Mouse (Mus musculus) macrophage (primary cell): ENCODE data around the gene Olfr544. TPM values are rescaled to one million over a fixed set of nuclear protein-coding genes. Genes with fewer than 3 reads are reported as not detected.
"Not testable (repeated sequence)": the region's sequence is repeated elsewhere in the genome, so short reads cannot be mapped to it uniquely, and the experiment has no call there.

ENCODE experiments used
- H3K27ac ChIP-seq: fragments of 350-480 bp; formaldehyde crosslinking; 2 replicates; pipeline ENCODE4 v1.9.0; 2021
- H3K36me3 ChIP-seq: fragments of 350-480 bp; formaldehyde crosslinking; 2 replicates; pipeline ENCODE4 v1.9.0; 2021; ENCODE audit errors: inconsistent target
- H3K4me3 ChIP-seq: fragments of 350-480 bp; formaldehyde crosslinking; 2 replicates; pipeline ENCODE4 v1.9.0; 2021; ENCODE audit errors: inconsistent target
- H3K79me2 ChIP-seq: fragments of 350-480 bp; formaldehyde crosslinking; 2 replicates; pipeline ENCODE4 v1.9.0; 2021; ENCODE audit errors: inconsistent target
- WGBS: methylation state at CpG from one replicate; pipeline ENCODE4 v1.1.7; 2026; ENCODE audit warnings: inconsistent platforms; ENCODE audit not compliant: missing documents; 5-methylcytosine and 5-hydroxymethylcytosine counted together
- polyA plus RNA-seq: library from polyadenylated mRNA; stranded (reverse); fragments of 250-400 nt; gene quantifications from 3 replicates; pipeline ENCODE4 v1.2.4, GENCODE M21; 2018; ENCODE audit warnings: inconsistent platforms
- total RNA-seq, 78 experiments: library from RNA; depleted of rRNA; stranded (reverse); fragments of 250-400 nt; gene quantifications; 1 replicate in 9 of 78; 2 replicates in 24 of 78; 3 replicates in 43 of 78; 4 replicates in 2 of 78; pipeline ENCODE4 v1.2.4; 2018; ENCODE audit warnings: inconsistent platforms in 56 of 78

Gene Olfr544
- total RNA-seq (2018; cell fraction: chromatin; rRNA removed), result not detected
- not detected for total RNA-seq (2018; cell fraction: cytosol; rRNA removed)
- not detected for total RNA-seq (2018; cell fraction: nucleus; rRNA removed)
- not detected in 3 replicates for polyA plus RNA-seq

DNA sequence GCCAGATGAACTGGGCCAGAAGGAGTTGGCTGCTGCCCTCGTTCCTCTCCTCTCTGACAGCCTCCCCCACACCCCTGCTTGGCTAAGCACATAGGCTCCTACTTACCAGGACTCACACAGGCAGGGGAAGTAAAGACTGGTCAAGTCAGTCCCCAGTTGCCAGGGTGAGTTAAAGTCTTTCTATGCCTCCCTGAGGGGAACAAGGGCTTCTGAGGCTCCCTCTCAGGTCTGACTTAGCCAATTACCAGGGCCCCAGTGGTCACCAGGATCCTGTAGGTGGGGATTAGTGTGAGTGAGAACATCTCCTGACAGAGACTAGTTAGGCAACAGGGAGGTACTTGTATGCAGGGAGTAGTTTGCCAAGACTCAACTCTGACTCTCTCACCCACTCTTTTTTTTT, at the start of gene Olfr544:
Gene Olfr544, minus strand, starts transcription at position 153 of the 400 bp plus-strand sequence.
- no peak within 1 kb of the TSS for H3K27ac ChIP-seq
- H3K4me3 ChIP-seq, result no peak within 1 kb of the TSS
- H3K36me3 ChIP-seq, result no peaks in the 10 kb centered on the region
- H3K79me2 ChIP-seq, result no peaks in the 10 kb centered on the region
- 50% methylated on average over 1 of the region's 1 CpGs for WGBS

DNA sequence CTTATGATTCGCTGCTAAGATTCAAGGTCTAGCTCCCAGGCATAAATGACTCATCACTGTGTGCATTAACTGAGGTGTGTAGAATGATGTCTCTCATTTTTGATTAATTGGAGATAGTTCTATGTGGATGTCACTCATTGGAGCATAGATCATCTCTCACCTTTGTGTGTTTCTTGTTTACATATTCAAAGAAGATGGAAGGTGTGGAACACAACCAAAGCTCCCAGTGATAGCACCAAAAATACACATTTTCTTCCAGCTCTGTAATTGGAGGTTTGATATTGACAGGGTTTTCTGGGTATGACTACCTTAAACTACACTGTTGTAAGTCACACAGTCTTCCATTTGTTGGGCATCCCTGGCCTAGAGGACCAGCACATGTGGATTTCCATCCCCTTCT, 46.3 kb upstream of the Olfr544 start, which contains the start of gene Olfr547:
Gene Olfr547, plus strand, starts transcription at position 301 of the 400 bp plus-strand sequence.
- H3K36me3 ChIP-seq, result no peaks in the 10 kb centered on the region
- WGBS, result 100% methylated on average over 1 of the region's 1 CpGs

DNA sequence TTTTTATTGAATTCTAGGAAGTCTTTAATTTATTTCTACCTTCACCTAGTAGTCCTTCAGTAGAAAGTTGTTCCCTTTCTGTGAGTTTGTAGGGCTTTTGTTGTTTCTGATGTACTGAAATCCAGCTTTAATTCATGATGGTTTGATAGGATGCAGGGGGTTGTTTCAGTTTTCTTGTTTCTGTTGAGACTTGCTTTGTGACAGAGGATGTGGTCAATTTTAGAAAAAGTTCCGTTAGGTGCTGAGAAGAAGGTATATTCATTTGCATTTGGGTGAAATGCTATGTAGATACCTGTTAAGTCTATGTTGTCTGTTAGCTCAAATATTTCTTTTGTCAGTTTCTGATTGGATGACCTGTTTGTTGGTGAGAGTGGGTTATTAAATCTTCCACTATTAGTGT, 40.9 kb upstream of the Olfr544 start:
- no peak overlapping the region for H3K4me3 ChIP-seq
- H3K36me3 ChIP-seq, result no peaks in the 10 kb centered on the region
- H3K27ac ChIP-seq, result no peak overlapping the region
- WGBS, result 67% methylated on average over 1 of the region's 1 CpGs
- H3K79me2 ChIP-seq, result no peaks in the 10 kb centered on the region

More for the DNA sequence above, 46.3 kb upstream of the Olfr544 start, which contains the start of gene Olfr547:
- Histone ChIP-seq H3K4me3 (no peak within 1 kb of the TSS), H3K27ac (no peak within 1 kb of the TSS), H3K79me2 (no peaks in the 10 kb centered on the region)

DNA sequence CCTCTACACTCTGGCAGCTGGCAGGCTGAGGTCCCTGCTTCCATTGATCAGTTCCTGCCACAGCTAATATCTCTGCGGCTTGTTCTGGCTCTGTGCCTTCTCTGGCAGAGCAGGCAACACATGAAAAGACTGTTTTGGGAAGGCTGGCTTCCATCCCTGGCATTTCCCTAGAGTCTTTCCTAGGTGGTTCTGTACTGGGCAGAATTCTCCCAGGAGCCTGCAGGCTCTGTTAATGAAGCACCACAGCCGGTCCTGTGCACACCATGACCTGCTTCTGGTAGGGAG, 28.9 kb upstream of the Olfr544 start:
- H3K79me2 ChIP-seq, result no peaks in the 10 kb centered on the region
- H3K36me3 ChIP-seq, result no peaks in the 10 kb centered on the region
- WGBS, result 96% methylated on average over 2 of the region's 2 CpGs
- H3K4me3 ChIP-seq, result no peak overlapping the region
- H3K27ac ChIP-seq, result no peak overlapping the region

DNA sequence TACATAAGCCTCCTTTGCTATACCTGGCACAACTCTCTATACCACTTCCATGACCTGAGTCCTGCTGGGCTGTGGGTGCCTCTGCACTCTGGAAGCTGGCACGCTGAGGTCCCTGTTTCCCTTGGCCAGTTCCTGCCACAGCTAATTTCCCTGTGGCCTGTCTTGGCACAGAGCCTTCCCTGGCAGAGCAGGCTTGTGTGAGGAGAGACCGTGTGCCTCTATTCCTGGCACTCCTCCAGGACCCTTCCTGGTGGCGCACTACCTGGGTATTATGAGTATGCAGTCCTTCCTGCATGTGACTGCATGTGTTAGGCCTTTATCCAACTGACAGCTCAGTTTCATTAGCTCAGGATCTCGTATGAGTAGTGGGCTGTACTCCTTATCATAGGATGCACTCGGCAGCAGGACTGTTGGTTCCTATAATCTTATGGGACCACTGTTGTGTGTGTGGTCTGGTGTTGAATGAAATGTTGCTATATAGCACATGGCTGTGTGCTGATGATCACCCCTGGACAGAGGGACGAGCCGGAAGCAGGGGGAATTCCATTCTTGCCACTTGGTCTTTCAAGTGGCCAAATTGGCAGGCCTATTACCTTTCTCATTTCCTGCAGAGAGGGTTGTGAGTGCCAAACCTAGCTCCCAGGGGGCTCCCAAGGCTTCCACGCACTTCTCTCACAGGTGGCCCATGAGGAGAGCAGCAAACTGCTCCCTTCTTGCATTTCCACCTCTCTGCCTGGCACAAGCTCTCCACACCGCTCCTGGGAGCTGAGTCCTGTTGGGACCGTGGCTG, 28.3 kb upstream of the Olfr544 start:
- no peak overlapping the region for H3K4me3 ChIP-seq
- H3K79me2 ChIP-seq, result no peaks in the 10 kb centered on the region
- H3K36me3 ChIP-seq, result no peaks in the 10 kb centered on the region
- 68% methylated on average over 10 of the region's 10 CpGs for whole genome bisulfite sequencing
- no peak overlapping the region for H3K27ac ChIP-seq

DNA sequence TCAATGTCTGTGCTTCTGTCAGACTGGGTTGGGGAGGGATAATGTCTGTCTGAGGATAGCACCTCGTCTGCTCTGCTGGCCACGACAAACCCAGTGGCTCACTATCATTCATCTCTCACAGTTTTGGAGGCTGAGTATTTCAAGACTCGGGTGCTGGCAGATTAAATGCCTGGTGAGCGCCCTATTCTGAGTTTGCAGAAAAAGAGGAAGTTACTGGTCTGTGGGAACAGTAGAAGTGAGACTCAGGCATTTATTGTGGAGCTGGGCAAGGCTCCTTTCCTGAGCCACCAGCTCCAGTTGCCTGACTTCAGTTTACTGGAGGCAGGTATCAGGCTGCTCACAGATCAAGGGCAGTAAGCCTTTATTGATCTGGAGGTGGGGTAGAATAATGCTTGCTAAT, 26.0 kb upstream of the Olfr544 start:
- no peaks in the 10 kb centered on the region for H3K79me2 ChIP-seq
- H3K4me3 ChIP-seq, result no peak overlapping the region
- WGBS, result 8% methylated on average over 4 of the region's 4 CpGs
- no peak overlapping the region for H3K27ac ChIP-seq
- no peaks in the 10 kb centered on the region for H3K36me3 ChIP-seq

DNA sequence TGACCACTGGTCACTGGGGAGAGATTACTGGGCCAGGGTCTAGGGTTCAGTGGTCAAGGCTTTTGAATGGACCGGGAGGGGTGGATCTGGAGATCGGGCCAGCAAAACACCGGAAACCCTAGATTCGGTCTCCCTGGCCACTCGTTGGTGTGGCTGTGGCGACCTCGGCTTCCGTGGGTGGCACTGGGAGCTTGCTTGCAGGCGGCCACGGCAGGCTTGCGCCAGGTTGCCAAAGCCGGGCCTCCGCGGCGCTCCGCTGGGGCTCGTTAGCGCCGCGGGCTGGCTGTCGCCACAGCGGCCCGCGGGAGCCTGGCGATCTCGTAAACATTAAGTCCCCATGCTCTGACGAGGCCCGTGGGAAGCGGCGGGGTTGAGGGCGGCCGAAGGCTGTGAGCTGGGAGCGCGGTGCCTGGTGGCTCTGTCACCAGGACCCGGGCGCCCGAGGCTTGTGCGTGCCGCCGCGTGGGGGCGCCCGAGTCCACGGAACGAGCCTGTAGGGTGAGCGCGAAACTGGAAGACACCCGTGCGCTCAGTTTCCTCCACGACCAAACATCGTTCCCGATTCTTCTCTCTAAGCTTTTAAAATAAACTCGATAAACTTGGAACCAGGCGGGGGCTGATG, 24.8 kb upstream of the Olfr544 start:
- Histone ChIP-seq H3K79me2 (no peaks in the 10 kb centered on the region), H3K4me3 (no peak overlapping the region), H3K36me3 (no peaks in the 10 kb centered on the region), H3K27ac (no peak overlapping the region)
- 2% methylated on average over 54 of the region's 54 CpGs for WGBS

DNA sequence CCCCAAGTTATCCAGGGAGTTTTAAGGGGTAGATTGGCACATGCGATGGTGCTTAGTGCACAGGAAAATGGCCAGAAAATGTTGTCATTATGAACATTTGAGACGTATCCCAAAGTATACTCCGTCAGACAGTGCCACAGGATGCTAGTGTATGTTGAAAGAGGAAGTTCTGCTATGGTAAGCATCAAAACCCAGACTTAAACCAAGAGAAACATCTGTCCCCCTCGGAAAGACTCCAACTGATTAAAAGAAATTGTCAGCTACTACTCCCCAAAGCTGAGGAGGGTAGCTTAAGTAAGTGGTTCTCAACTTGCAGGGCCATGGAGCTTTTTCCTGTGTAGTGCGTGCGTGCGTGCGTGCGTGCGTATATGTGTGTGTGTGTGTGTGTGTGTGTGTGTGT, 23.8 kb upstream of the Olfr544 start:
- no peaks in the 10 kb centered on the region for H3K79me2 ChIP-seq
- H3K27ac ChIP-seq, result no peak overlapping the region
- H3K36me3 ChIP-seq, result no peaks in the 10 kb centered on the region
- no peak overlapping the region for H3K4me3 ChIP-seq
- 43% methylated on average over 10 of the region's 10 CpGs for WGBS

DNA sequence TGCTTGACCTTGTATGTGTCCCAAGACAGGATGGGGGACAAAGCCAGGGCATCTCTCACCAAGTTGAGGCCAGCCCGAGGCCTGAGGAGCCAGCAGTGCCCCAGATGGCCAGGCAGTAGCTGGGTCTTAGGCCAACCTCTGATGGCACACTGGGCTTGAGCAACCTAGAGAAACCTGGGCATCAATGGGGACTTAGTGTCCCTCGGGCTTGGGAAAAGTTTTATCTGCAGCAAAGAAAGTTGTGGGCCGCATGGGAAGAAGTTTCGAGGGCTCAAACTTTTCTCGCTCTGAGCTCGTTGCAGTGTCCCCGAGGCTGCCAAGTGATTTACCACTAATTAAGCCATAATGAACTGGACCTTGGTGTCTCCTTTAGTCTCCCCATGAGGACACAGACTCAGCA, 21.6 kb upstream of the Olfr544 start:
- WGBS, result 95% methylated on average over 7 of the region's 7 CpGs
- Histone ChIP-seq H3K27ac (no peak overlapping the region), H3K79me2 (no peaks in the 10 kb centered on the region), H3K4me3 (no peak overlapping the region), H3K36me3 (no peaks in the 10 kb centered on the region)

DNA sequence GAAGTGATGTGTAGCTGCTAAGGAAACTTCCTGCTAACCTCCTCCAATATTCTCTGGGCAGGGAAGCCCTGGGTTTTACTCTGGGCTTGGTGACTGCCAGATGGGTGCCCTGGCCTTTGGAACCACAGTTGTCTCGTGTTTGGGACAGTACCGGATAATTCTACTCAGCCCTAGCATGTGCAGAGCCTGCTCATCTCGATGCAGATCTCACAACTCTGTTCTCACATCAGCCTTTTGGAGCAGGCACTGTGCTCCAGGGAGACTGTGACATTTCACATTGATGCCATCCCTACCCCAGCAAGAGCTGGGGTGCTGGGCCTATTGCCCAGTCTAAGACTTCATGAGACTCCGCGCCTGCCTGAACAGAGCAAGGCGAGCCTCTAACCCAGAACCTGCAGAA, 20.6 kb upstream of the Olfr544 start:
- Histone ChIP-seq H3K79me2 (no peaks in the 10 kb centered on the region), H3K36me3 (no peaks in the 10 kb centered on the region), H3K4me3 (no peak overlapping the region), H3K27ac (no peak overlapping the region)
- 89% methylated on average over 6 of the region's 6 CpGs for WGBS

DNA sequence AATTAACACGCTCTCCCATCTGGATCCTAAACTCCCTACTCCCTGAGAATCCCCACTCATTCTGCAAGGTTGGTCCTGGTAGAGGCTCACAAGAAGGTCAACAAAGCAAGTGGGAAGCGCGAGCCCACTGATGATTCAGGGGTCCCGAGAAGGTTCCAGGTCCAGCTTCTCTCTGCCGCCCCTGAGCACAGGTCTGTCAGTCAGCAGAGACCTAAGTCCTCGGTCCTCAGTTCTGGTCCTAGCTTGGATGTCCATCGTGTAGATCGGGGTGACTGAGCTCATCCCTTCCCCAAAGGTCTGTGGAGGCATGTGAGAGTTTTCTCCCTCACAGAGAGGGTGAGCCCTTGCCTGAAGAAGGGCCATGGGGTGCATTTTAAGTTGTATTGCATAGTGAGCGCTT, 20.0 kb upstream of the Olfr544 start:
- WGBS, result 96% methylated on average over 9 of the region's 9 CpGs
- Histone ChIP-seq H3K36me3 (no peaks in the 10 kb centered on the region), H3K27ac (no peak overlapping the region), H3K79me2 (no peaks in the 10 kb centered on the region), H3K4me3 (no peak overlapping the region)

DNA sequence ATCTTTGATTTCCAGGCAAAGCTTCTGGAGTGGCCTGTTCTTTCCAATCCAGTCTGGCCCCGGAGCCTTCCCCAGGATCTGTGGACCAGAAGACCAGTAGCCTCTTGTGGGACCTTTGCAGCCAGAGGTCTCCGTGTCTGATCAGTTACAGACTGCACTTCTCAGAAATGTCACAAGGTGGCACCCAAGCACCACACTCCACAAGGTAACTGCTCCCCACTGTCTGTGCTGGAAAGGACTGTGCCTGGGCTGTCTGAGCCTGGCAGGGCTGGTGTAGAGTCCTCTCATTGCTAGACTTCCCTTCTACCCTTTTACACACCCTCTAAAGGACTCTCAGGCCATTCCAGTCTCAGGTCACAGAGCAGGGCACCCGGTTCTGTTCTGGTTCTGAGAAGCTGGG, 18.7 kb upstream of the Olfr544 start:
- Histone ChIP-seq H3K27ac (no peak overlapping the region), H3K4me3 (no peak overlapping the region)
- 47% methylated on average over 3 of the region's 3 CpGs for WGBS

DNA sequence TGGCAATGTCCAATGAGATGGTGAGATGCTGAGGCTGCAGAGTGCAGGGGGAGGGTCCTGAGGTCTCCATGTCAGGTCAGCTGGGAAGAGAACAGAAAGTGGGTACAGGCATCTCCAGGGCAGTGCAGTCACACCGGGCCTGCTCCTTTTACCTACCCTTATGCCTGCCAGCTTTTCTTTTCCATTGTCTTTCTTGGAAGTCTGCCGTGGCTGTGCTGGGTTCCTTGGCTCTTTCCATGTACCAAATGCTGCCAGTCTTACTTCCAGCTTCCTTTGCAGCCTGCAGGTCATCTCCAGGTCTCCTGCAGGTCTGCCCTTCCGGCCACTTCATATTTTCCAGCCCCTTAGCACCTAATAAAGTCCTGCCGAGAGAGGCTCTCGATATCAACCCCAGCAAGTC, 13.9 kb upstream of the Olfr544 start:
- Histone ChIP-seq H3K27ac (no peak overlapping the region), H3K36me3 (no peaks in the 10 kb centered on the region), H3K79me2 (no peaks in the 10 kb centered on the region), H3K4me3 (no peak overlapping the region)
- 86% methylated on average over 5 of the region's 5 CpGs for whole genome bisulfite sequencing

More for the DNA sequence above, 18.7 kb upstream of the Olfr544 start:
- Histone ChIP-seq H3K36me3 (no peaks in the 10 kb centered on the region), H3K79me2 (no peaks in the 10 kb centered on the region)

DNA sequence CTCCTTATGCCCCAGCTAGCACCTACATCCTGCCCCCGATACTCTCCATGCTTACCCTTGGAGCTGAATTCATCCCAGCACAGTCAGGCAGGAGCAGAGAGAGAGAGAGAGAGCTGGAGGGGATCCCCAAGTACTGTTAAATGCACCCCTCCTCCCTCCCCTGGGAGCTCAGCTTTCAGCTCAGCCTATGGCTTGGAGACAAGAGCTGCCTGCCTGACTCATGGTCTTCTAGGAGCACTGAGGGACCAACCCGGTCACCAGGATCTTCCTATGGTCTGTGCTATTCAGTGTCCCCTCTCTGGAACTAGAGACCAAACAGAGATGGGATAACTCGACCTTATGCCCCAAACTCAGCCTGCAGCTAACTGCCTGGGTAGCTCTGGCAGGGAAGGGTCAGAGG, 11.4 kb upstream of the Olfr544 start, which contains the start of gene Olfr545:
Gene Olfr545, minus strand, starts transcription at position 101 of the 400 bp plus-strand sequence.
- WGBS, result 70% methylated on average over 3 of the region's 3 CpGs
- Histone ChIP-seq H3K79me2 (no peaks in the 10 kb centered on the region), H3K27ac (no peak within 1 kb of the TSS), H3K4me3 (no peak within 1 kb of the TSS), H3K36me3 (no peaks in the 10 kb centered on the region)

DNA sequence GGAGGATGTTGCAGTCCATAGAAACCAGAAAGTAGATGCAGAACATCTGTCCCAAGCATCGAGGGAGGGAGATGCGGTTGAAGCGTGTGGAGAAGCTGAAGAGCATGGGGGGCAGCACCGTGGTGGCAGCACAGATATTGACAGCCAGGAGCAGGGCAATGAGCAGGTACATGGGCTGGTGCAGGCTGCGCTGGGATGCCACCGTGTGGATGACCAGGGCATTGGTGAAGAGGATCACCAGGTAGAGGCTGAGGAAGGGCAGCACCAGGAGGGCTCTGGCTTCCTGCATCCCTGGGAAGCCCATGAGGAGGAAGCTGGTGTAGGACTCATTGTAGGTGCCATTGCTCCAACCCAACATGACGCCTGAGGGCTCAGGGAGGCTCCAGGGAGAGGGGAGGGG, 6.3 kb upstream of the Olfr544 start:
- not testable (repeated sequence) for H3K27ac ChIP-seq, H3K79me2 ChIP-seq, H3K4me3 ChIP-seq, H3K36me3 ChIP-seq
- 78% methylated on average over 3 of the region's 7 CpGs for WGBS
